Mouse (Mus musculus): ENCODE results near the gene Ifng.
"Not testable (repeated sequence)": the region's sequence is repeated elsewhere in the genome, so short reads cannot be mapped to it uniquely, and the experiment has no call there.

The Ifng gene

GRCm38 (mm10) chr10:118440742-118441240 is at the start of gene Ifng:
Ifng (plus strand) TSS chr10:118441046.
- DNase-seq (ENCODE audit: low spot score in 2 of 2): no peak

GRCm38 (mm10) chr10:118399917-118400316 is 40.9 kb upstream of the Ifng start:
- DNase-seq (ENCODE audit: low spot score in 2 of 2): no peak

- DNase-seq (ENCODE audit: low spot score in 2 of 2): no peak
Observed at GRCm38 (mm10) chr10:118406463-118407221, 34.2 kb upstream of the Ifng start.

GRCm38 (mm10) chr10:118411377-118411776 is 29.5 kb upstream of the Ifng start:
- no peak for DNase-seq (ENCODE audit: low spot score in 2 of 2)

- no peak for DNase-seq (ENCODE audit: low spot score in 2 of 2)
Observed at GRCm38 (mm10) chr10:118412774-118413173, 28.1 kb upstream of the Ifng start.

GRCm38 (mm10) chr10:118419000-118419425 is 21.8 kb upstream of the Ifng start:
- peak in 1 of 2 experiments; percentile 31 for DNase-seq (ENCODE audit: low spot score in 2 of 2)

GRCm38 (mm10) chr10:118420896-118421295 is 19.9 kb upstream of the Ifng start:
- DNase-seq (ENCODE audit: low spot score in 2 of 2): no peak

- DNase-seq (ENCODE audit: low spot score in 2 of 2): no peak
Observed at GRCm38 (mm10) chr10:118435501-118435900, 5.3 kb upstream of the Ifng start.

- peak in 1 of 2 experiments; percentile 18 for DNase-seq (ENCODE audit: low spot score in 2 of 2)
Observed at GRCm38 (mm10) chr10:118441898-118442297, 1.1 kb downstream of the Ifng start.

- DNase-seq (ENCODE audit: low spot score in 2 of 2): no peak
Observed at GRCm38 (mm10) chr10:118442999-118443398, 2.2 kb downstream of the Ifng start.

- no peak for DNase-seq (ENCODE audit: low spot score in 2 of 2)
Observed at GRCm38 (mm10) chr10:118445021-118445420, 4.2 kb downstream of the Ifng start.

- DNase-seq (ENCODE audit: low spot score in 2 of 2): no peak
Observed at GRCm38 (mm10) chr10:118445502-118445901, 4.7 kb downstream of the Ifng start.

GRCm38 (mm10) chr10:118445978-118446377 is 5.1 kb downstream of the Ifng start:
- no peak for DNase-seq (ENCODE audit: low spot score in 2 of 2)

- DNase-seq (ENCODE audit: low spot score in 2 of 2): no peak
Observed at GRCm38 (mm10) chr10:118451747-118452146, 10.9 kb downstream of the Ifng start.

- no peak for DNase-seq (ENCODE audit: low spot score in 2 of 2)
Observed at GRCm38 (mm10) chr10:118458729-118459128, 17.9 kb downstream of the Ifng start.

- DNase-seq (ENCODE audit: low spot score in 2 of 2): no peak
Observed at GRCm38 (mm10) chr10:118461126-118461767, 20.4 kb downstream of the Ifng start.

- no peak for DNase-seq (ENCODE audit: low spot score in 2 of 2)
Observed at GRCm38 (mm10) chr10:118466481-118466880, 25.6 kb downstream of the Ifng start.

GRCm38 (mm10) chr10:118469047-118469446 is 28.2 kb downstream of the Ifng start:
- DNase-seq (ENCODE audit: low spot score in 2 of 2): peak in 1 of 2 experiments; percentile 35

- DNase-seq (ENCODE audit: low spot score in 2 of 2): no peak
Observed at GRCm38 (mm10) chr10:118470296-118470957, 29.6 kb downstream of the Ifng start.

GRCm38 (mm10) chr10:118472846-118473245 is 32.0 kb downstream of the Ifng start:
- not testable (repeated sequence) for DNase-seq (ENCODE audit: low spot score in 2 of 2)

- DNase-seq (ENCODE audit: low spot score in 2 of 2): no peak
Observed at GRCm38 (mm10) chr10:118476696-118477095, 35.9 kb downstream of the Ifng start.

GRCm38 (mm10) chr10:118477297-118477696 is 36.5 kb downstream of the Ifng start:
- no peak for DNase-seq (ENCODE audit: low spot score in 2 of 2)

All from spleen, postnatal 4 days (tissue).